Mouse (Mus musculus) heart, postnatal 25 days (tissue): ENCODE data around the gene Fscn3. TPM values are rescaled to one million over a fixed set of nuclear protein-coding genes. Genes with fewer than 3 reads are reported as not detected.
A peak's percentile ranks its signal among the peaks of the same experiment; 100 is the strongest.

Experiments used
- DNase-seq: peaks from one replicate; pipeline ENCODE4 v3.0.0; 2022; ENCODE audit warnings: low spot score
- intact Hi-C: fragments of 180-260 bp; cut with DNase I; formaldehyde crosslinking; loops from one replicate; pipeline ENCODE4 v1.15.1; 2025
- total RNA-seq, 2 experiments: library from RNA; stranded (reverse); gene quantifications; 2 replicates each; pipeline ENCODE4 v1.2.3; 2021

Gene Fscn3
- total RNA-seq, 2 experiments from 2014 or later: not detected

DNA sequence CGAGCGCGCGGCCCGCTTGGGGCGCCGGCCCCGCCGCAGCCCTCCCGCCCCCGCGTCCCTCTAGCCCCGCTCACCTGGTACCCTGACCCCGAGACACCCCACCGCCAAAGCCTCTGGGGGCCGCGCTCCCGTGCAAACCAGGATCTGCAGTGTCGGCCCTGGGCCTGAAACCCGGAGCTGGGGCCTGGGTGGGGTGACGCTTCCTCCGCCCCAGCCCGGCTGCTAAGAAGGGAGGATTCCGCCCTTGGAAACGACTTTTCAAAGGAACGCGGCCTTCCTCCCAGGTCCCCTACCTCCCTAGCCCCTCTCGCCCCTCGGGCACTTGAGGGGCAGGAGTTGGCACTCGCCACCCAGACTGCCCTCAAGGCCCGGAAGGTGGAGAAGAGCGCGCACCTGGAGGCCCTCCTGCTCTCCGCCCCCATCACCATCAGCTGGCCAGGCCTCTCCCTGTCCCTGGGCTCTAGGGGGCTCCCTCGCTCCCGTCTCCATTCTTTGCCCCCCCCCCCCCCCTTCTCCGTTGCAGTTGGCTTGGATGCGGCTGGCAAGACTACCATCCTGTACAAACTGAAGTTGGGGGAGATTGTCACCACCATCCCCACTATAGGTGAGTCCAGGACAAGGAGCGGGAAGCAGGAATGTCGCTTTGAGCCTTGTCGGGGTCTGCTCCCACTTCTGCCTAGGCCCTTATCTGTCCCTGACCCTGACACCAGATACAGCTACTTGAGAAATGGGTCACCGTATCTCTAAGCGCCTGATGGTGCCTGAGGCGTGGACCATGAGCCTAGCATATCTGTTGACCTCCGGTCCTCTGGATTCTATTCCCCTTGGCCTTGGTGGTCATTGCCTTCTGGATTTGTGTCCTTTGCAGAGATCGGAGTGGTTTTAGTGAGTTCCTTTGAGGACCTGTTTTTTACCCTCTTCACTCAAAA lies 3.6 kb upstream of the Fscn3 start:
- intact Hi-C loops: loop anchor here (5.0 kb wide), 3 partner anchors 38 to 162 kb away; partner anchors contain the start of gene Snd1
- DNase-seq: peak; percentile 24

DNA sequence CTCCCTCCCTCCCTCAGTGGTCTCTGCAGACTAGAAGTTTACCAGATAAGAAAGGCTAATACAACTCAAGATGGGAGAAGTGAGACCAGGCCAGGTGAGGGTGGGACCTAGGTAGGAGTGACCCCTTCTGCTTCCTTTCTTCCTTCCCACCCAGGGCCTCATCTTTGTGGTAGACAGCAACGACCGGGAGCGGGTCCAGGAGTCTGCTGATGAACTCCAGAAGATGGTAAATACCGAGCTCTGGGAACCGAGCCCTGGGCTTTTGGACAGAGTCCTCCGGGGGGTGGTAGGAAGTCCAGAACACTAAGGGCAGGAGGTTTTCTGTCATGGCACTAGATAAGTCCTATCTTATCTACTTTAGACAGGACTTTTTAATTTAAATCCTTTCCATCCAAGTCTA lies 2.6 kb upstream of the Fscn3 start:
- intact Hi-C loops: no loop called here
- no peak for DNase-seq

DNA sequence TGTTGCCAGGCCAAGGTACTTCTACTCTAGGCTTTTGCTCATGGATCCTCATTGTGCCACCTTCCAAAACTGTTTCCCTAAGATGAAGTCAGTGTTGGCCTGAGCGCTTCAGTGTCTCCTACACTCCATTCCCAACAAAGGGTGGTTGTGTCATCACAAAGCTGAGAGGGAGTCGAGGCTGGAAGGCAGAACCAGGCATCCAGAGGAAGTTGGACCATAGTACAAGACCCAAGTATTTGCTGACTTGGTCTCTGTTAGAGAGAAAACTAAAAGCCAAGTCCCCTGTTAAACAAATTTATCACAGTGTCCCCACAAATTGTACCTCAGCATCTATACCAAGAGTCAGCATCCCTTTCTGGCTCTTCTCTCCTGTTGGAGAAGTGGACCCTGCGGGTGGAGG lies 701 bp downstream of the Fscn3 start, which contains the start of gene Gcc1:
TSS of gene Gcc1 (minus strand) at position 101 of the 400 bp plus-strand sequence.
- intact Hi-C loops: no loop called here
- no peak for DNase-seq

- intact Hi-C loops: no loop called here
- no peak for DNase-seq
These were observed 2.3 kb downstream of the Fscn3 start for GRCm38 (mm10) chr6:28429870-28430269.

DNA sequence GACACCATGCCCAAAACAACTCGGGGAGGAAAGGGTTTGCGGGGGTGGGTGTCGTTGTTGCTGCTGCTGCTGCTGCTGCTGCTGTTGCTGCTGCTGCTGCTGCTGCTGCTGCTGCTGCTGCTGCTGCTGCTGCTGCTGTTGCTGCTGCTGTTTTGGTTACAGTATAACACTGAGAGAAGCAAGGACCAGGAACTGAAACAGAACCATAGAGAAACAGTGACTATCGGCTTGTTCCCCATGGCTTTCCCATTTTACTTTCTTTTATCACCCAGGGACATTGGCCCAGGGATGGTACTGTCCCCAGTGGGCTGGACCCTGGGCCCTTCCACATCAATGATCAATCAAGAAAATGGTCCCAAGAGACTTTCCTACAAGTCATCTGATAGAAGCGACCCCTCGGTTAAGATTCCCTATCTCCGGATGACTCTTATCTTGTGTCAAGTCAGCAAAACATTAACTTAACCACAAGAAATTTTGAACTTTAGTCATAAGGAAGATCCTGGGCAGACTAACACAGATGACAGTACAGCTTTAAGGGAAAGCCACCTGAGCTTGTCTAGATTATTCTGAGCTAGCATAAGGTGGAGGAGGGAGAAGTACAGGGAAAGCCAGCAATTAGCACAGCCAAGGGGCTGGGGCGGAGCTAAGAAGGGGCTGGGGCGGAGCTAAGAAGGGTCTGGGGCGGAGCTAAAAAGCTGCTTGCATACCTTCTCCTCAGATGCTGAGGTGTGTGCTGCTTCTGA lies 3.4 kb downstream of the Fscn3 start:
- no peak for DNase-seq
- intact Hi-C loops: no loop called here

DNA sequence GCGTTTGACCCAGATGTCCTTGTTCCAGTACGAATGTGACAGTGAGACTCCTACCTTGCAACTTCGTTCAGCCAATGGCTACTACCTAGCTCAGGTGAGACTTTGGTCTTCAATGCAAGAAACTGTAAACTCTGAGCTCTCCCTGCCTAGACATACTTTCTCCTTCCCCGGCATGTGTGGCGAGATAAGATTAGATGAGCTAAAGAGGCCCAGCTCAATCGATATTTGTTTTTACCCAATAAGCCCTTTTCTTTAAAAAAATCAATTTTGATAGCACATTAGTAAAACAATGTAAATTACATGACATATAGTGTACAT lies 3.9 kb downstream of the Fscn3 start:
- intact Hi-C loops: no loop called here
- no peak for DNase-seq

GRCm38 (mm10) chr6:28447937-28448336 lies 20.3 kb downstream of the Fscn3 start:
- DNase-seq: no peak
- intact Hi-C loops: no loop called here

DNA sequence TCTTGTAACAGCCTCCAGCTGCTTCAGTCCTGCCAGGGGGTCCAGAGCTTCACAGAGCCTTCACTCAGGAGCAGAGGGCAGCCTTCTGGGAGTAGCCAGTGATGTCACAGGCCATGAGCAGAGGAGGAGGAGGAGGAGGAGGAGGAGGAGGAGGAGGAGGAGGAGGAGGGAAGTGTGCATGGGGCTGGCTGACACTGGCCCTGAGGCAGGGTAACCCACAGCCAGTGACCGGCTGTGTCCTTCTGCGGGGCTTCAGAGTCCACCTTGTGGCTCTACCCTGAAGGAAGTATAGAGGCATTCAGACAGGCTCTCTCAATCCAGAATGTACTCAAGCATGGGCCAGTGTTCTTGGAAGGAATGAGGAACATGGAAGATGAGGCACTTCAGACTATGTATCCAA lies 21.7 kb downstream of the Fscn3 start, which contains the start of gene Pax4:
TSS of gene Pax4 (minus strand) at position 101 of the 400 bp plus-strand sequence.
- no peak for DNase-seq
- intact Hi-C loops: no loop called here

- intact Hi-C loops: no loop called here
- no peak for DNase-seq
These were observed 22.9 kb downstream of the Fscn3 start for GRCm38 (mm10) chr6:28450481-28450880.

DNA sequence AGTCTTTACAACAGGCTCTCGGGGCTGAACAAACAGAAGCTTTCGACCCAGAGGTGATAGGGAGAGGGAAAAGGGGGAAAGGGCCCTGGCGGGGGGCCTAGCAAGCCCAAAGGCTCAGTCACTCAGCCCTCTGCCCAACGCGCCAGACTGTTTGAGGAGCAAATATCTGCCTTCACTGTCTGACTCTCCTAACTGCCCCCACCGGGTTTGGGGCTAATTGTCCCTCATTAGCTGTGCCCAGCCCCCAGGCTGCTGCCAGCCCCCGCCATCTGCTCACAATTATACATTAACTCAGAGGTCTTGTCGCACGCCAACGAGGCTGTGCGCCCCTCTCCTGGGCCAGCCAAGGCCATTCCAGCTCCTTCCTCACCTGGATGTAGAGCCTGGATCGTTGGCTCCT lies 23.4 kb downstream of the Fscn3 start:
- no peak for DNase-seq
- intact Hi-C loops: no loop called here

GRCm38 (mm10) chr6:28459221-28459668 lies 31.7 kb downstream of the Fscn3 start:
- intact Hi-C loops: loop anchor here (1.0 kb wide), 1 partner anchor 147 kb away; no protein-coding TSS in a partner anchor

GRCm38 (mm10) chr6:28460534-28460933 lies 32.9 kb downstream of the Fscn3 start:
- intact Hi-C loops: loop anchor here (1.0 to 10.0 kb wide), 4 partner anchors 38 to 564 kb away; partner anchors contain the start of gene Arf5
- peak; percentile 27 for DNase-seq

More at GRCm38 (mm10) chr6:28459221-28459668, 31.7 kb downstream of the Fscn3 start:
- DNase-seq: no peak

GRCm38 (mm10) chr6:28464630-28465029 lies 37.0 kb downstream of the Fscn3 start:
- no peak for DNase-seq
- intact Hi-C loops: loop anchor here (5.0 to 10.0 kb wide), 2 partner anchors 42 to 560 kb away; partner anchors contain the start of gene Arf5

DNA sequence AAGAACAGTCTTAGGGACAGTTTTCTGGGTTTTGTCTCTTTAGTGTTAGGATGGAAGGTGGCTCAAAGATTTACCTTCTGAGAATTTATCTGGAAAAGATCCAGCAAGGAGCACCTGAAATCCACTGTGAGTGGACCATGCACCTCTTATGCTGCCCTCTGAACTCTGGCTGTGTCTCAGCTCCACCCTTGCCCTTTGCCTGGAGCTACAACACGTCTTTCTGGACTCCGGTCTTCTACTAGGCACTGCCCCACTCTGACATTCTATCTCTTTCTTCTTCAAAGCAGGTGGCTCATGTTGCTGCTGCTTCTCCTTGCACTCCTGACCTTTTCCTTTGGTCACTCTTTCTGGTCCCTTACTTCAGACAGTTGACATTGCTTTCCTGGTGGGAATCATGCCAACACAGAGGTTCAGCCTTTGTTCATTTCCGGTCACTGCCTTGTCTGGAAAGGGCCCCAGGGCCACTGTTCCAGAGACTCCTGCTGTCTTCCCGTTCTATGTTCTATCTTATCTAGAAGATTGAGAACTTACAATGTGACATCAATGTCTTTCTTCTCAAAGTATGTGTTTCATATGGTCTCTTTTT lies 42.5 kb downstream of the Fscn3 start:
- intact Hi-C loops: no loop called here
- DNase-seq: no peak

GRCm38 (mm10) chr6:28470621-28471020 lies 43.0 kb downstream of the Fscn3 start:
- intact Hi-C loops: no loop called here
- no peak for DNase-seq

DNA sequence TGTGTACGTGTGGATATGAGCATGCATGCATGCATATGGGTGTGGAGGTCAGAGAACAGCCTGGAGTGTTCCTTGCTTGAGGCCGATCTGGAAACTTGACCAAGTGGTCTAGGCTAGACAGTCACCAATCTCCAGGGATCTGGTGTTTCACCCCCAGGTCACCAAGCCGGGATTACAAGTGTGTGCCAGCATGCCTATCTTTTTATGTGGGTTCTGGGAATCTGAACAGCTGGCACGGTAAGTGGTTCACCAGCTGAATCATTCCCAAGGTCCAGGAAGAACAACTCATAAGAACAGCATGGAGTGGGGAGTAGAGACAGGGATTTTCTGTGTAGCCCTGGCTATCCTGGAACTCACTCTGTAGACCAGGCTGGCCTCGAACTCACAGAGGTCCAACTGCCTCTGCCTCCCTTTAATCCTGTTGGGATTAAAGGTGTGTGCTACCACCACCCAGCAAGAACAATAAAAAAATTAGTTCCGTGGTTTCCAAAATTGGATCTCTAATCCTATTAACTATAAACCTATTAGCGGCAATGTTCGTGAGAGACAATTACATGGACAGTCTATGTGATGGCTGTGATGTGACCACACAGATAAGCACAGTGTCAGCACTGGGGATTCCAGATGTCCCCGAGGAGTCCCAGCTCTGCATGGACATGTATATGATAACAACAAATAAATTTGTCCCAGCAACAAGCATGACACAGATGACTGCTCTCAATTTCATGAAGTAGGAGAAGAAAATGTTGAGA lies 43.9 kb downstream of the Fscn3 start:
- no peak for DNase-seq
- intact Hi-C loops: no loop called here

GRCm38 (mm10) chr6:28474211-28474610 lies 46.6 kb downstream of the Fscn3 start:
- no peak for DNase-seq
- intact Hi-C loops: no loop called here

GRCm38 (mm10) chr6:28474839-28475238 lies 47.2 kb downstream of the Fscn3 start, which contains the start of gene Snd1:
Gene Snd1, plus strand, starts transcription at chr6:28475139.
- intact Hi-C loops: loop anchor here (5.0 kb wide), 1 partner anchor 53 kb away; the partner anchor contains the start of gene Arf5
- no peak for DNase-seq
